Mouse (Mus musculus) adrenal gland, postnatal 14 days (tissue): ENCODE results near the gene Nfkbia. TPM values are rescaled to one million over a fixed set of nuclear protein-coding genes. Genes with fewer than 3 reads are reported as not detected.

Source experiments
- DNase-seq: peaks from one replicate; pipeline ENCODE4 v3.0.0; 2021; ENCODE audit warnings: mixed read lengths
- long read RNA-seq, 2 experiments: library from polyadenylated mRNA; stranded (forward); transcript quantifications; one replicate each; pipeline ENCODE4 v2.0.0; 2021
- total RNA-seq: library from RNA; stranded (reverse); gene quantifications from 2 replicates; pipeline ENCODE4 v1.2.3, GENCODE M21; 2021

The Nfkbia gene
- 95.5 and 107 TPM in 2 replicates for total RNA-seq
- long read RNA-seq, experiment 1, transcript Nfkbia-201 (6 exons, 1,578 nt), result major isoform, 176 of 202 reads
- long read RNA-seq, experiment 1, partial matches to known transcripts, result 9 of 202 reads
- long read RNA-seq, experiment 1, other reads (novel, unspliced or antisense), result 17 of 202 reads
- long read RNA-seq, experiment 2, transcript Nfkbia-201 (6 exons, 1,578 nt), result major isoform, 111 of 129 reads
- long read RNA-seq, experiment 2, partial matches to known transcripts, result 9 of 129 reads
- long read RNA-seq, experiment 2, other reads (novel, unspliced or antisense), result 9 of 129 reads

DNA sequence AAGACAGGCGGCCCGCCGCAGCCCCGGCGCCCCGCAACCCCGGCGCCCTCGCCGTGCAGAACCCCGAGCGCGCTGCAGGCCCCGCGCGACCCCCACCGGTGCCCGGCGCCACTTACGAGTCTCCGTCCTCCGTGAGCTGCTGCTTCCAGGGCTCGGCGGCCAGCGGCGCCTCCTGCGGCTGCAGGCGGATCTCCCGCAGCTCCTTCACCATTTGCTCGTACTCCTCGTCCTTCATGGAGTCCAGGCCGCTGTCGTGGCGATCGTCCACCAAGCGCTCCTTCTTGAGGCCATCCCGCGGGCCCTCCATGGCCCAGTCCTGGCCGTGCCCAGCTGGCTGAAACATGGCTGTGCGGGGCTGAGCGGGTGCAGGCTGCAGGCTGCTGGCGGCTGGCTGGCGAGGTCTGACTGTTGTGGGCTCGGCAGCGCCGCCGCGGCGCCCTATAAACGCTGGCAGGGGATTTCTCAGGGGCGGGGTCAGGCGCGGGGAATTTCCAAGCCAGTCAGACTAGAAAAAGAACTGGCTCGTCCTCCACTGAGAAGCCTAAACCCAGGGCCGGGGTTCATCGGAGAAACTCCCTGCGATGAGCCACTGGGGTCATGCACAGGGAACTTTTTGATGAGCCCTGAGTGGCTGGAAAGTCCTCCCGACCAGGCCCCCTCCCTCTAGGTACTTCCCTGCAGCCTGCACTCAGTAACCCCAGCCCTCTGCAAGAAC is at the start of gene Nfkbia:
Gene Nfkbia, minus strand, starts transcription at position 464 of the 715 bp plus-strand sequence.
- DNase-seq, result peak; percentile 98

DNA sequence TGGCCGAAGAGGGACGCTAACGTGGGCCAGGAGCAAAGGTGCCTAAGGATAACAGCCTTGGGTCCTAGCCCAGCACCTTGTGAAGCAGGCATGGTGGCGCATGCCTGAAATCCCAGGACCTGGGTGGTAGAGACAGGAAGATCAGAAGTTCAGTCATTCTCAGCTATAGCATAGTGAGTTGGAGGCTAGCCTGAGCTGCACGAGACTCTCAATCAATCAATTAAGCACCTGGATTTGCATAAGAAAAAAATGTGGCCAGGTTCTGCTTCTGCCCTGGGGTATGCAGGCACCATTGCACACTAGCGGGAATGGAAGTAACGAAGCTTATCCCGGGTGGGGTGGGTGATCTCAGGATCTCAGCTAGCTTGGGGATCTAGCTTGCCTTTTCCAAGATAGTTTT is 46.7 kb upstream of the Nfkbia start:
- no peak for DNase-seq

DNA sequence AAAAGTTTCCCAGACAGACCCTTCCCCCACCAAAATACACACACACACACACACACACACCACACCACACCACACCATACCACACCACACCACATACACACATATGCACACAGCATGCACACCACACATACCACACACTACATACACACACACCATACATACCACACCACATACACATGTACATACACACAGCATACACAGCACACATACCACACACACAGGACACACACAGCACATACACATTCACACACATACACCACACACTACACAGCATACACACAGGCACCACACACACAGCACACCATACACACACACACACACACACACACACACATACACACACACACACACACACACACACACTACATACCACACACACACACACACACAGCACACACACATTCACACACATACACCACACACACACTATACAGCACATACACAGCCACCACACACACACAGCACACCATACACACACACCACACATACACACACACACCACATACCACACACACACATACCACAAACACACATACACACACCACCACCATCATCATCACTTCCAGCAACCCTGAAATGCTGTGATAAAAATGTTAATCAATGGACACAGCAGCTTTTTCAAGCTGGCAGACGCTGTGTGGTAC is 46.0 kb upstream of the Nfkbia start:
- no peak for DNase-seq

DNA sequence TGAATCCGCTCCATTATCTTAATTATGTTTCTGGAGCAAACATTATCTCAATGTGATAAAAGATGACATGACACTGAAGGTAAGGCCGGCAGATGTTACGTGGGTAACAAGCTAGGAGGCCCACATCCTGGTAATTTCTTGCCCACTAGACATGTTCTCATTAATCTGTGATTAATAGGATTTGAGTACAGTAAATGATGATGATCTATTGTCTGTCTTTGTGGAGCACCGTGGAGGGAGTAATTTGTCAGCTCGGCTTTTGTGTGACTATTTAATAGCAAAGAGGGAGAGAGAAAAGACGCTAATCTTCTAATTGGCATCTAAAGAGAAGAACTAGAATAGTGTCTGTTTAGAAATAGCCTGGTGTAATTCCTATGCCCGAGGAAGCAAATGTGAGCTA is 45.3 kb upstream of the Nfkbia start:
- no peak for DNase-seq

DNA sequence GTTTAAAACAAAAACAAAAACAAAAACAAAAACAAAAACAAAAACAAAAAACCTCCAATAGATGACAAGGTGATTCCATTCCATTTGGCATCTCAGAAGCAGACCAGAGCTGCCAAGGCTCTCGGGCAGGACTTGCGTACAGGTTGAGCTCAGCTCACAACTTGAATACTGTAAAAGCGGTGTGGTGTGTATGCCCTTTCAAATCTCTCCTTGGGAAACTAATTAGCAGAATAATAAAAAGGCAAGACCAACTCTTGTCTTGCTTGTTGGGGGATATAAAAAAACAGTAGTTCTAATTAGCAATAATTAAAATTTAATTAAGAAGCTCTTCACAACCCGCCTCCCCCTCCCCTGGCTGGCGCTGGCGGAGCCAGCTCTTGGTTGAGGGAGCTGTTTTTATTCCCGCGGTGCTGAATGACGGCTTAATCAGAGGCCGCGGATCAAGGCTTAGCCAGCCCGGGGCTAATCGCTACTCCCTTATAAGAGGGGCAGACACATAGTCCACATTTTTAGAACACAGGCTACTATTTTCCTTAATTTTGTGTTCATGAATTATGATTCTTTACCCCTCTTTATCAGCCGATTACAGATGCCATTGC is 44.2 kb upstream of the Nfkbia start:
- peak; percentile 39 for DNase-seq

DNA sequence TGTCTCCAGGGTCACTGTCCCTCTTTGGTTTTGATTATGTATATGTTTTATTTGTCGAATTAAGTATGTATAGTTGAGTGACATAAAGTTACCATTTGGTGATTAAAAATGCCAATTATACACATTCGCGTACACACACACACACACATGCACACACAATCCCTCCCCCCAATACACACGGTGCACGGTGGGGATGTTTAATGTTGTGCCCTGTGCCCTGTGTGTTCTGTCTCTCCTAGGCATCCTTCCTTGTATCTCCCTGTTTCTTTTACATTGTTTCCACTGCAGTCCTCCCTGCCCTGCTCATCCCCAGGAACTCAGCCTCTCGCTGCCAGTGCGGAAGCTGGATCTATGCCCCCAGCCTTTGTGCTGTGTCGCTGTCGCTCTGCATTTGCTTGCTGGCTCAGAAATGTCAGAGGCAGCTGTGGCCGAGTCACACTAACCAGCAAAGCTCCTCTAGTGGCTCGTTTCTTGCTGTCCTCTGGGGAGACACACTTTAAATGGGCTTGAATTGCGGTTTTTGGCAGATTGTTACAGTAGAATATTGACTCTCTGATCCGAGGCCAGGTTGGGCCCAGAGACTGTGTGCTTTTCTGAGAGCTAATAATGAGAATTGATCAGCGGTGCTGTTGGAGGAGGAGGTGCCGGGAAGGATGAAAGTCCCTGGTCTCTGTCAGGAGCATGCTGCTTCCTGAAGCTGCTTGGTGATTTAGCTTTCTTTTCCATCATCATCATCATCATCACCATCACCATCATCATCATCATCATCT is 34.7 kb upstream of the Nfkbia start:
- DNase-seq, result no peak

DNA sequence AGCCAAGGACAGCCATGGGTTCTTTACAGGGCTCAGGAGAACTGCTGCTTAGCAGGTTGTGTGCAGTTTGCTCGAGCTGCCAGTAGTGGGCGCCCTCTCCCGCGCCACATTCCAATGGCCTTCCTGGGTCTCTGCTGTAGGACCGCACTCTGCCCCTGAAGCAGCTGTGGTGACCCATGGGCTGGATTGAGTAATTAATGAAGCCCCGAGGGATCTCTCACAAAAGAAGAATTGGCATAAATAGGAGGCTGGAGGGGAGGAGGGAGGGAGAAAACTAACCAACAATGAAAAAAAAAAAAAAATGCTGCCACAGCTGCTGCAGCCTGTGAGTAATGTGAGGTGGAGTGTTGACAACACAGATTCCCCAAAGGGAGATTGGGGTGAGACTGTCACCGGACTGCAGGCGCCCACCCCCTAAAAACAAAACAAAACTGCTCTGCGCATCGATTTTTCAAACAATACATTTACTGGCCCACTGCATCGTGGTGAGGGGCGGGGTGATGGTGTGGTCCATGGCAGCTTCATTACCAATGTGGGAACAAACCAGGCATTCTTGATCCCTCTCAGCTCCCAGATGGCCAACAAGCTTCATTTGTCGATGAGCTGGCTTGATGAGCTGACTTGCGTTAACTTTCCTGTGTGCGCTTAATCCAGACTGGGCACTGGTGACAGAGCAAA is 25.8 kb upstream of the Nfkbia start:
- DNase-seq, result peak; percentile 78

DNA sequence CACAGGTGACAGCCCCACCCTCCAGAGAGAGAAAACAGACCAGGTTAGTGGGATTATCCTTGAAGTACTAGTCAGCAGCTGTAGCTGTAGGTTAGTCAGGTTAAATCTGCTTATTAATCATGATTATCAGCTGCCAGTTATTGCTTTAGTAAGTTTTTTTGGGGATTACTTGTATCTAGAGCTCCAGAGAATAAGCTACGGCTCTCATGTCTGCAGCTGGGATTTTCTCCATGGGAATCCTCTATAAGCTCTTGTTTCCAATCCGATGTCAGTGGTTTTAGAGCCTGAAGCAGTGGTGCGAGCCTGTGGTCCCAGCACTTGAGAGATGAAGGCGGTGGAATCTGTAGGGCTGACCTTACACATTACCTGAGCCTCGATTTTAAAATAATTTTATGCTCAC is 16.4 kb upstream of the Nfkbia start:
- DNase-seq, result no peak

DNA sequence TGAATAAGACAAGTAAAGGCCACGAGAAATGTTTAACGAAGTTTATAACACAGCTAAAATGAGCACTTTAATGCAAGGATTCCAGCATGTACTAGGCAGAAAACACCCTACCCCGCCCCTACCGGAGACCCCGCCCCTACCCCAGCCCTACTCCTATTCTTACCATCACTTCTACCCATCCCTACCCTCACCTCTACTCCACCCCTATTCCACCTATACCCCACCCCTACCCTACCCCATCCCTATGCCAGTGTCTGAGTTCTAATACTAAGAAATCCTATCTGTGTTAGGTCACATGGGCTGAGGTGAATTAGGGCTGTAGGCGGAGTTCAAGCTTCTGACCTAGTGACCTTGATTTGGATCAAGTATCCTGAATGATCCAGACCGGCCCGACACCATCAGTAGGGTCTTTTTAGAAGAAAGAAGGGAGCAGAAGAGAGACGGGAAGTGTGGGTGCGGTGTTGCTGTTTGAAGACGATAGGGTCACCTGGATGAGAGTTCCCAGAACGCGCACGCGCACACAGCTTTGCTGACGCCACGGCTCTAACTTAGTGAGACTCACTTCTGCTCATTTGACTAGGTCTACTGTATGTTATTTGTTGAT is 15.0 kb upstream of the Nfkbia start:
- DNase-seq, result no peak

DNA sequence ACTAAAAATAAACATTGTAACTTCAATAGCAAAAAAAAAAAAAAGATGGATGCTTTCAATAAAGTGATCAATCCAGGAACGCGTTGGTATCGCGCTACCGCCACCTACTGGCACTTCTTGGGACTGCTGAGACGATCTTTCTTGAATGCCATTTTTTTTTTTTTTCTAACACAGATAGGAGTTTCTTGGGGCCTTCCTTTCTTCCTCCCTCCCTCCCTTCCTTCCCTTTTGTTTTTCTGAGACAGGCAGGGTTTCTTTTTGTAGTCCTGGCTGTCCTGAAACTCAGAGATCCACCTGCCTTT is 13.5 kb upstream of the Nfkbia start:
- DNase-seq, result peak; percentile 73

DNA sequence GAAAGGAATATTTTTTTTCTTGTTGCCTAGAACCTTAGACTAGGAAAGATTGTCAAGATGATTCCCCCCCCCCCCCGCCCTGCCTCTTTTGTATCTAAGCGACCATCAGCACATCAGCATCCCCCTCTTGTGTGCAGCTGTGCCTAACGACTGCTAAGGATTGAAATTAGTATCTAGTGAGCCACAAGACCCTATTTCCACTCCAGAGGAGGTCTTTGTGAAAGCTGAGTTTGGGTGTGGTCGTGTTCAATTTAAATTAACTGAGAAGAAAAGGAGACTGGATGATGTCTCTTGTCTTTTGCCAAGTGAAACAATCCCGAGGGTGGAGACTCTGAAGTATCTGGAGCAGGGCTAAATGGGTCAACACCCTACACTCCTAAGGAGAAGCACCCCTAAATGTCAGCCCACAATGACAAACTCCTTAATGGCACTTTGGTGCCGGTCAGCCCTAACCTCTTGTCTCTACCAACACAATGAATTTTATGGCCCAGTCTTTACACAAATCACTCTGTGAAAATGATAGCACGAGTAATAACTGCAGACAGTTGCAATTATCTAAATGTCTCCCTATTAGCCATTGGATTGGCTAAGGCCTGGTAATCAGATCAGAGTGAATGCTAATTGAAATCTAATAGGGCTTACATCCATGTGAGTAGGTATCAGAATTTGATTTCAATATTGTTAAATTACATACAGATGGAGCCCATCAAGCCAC is 13.0 kb upstream of the Nfkbia start:
- no peak for DNase-seq

DNA sequence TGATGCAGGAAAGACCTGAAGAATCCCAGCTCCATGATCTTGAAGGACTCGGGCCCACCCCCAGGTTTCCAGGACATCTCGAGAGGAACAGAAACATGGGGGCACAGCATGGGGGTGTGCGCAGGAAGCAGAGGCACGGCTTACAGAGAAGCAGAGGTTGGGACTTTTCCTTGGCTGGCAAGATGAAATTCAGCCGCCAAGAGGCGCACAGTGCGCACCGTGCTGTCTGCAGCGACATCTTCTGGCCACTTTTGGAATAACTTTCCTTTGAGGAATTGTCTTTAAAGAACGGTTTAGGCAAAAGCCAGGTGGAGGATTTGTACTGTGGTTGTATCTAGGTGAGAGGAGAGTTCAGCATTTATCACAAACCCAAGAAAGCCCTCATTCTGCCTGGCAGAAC is 6.6 kb upstream of the Nfkbia start:
- peak; percentile 87 for DNase-seq

DNA sequence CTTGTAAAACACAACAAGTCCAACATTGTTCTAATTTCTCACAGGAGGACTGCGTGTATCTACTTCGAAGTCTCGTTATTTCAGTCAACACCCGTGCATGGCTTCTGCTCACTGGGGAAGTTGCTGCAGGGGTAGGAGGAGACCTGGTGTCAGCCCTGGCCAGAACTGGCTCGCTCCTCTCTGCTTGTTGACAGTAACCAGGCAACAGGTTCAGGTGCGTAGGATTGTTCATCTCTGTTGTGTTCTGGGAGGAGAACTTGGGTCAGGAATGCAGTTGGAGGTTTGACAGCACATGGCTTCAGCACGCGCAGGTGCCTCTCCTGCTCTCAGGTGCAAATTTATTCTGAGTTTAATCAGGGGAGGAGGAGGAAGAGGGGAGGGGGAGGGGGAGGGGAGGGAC is 5.3 kb upstream of the Nfkbia start:
- no peak for DNase-seq

DNA sequence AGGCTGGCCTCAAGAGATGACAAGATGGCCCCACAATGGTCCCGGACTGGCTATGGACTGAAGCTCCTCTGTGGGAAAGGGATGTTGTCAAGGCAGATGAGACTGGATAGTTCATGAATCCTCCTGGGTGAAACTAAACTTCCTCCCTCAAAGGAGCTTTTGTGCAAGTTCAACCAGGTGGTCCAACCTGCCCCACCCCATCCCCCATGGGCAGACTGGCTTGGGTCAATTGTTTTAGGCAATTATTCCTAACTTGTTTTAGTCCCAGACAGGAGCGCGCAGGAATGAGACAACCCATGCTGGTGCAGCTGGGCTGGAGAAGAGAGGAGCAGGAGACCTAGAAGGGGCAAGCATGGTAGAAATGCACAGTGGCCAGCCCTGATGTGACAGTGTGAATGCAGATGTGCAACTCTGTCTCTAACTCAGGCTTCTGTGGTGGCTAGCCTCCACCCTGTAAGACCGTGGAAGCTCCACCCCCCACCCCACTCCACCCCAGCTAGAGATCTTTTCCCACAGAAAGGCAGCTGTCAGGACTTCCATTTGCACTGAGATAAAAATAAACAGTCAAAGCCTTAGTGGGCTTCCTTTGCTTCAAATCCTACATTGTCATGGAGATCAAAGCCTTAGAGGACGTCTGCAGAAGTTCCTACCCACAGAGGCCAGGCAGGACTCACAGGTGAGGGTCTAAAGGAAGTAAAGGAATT is 3.6 kb upstream of the Nfkbia start:
- no peak for DNase-seq

DNA sequence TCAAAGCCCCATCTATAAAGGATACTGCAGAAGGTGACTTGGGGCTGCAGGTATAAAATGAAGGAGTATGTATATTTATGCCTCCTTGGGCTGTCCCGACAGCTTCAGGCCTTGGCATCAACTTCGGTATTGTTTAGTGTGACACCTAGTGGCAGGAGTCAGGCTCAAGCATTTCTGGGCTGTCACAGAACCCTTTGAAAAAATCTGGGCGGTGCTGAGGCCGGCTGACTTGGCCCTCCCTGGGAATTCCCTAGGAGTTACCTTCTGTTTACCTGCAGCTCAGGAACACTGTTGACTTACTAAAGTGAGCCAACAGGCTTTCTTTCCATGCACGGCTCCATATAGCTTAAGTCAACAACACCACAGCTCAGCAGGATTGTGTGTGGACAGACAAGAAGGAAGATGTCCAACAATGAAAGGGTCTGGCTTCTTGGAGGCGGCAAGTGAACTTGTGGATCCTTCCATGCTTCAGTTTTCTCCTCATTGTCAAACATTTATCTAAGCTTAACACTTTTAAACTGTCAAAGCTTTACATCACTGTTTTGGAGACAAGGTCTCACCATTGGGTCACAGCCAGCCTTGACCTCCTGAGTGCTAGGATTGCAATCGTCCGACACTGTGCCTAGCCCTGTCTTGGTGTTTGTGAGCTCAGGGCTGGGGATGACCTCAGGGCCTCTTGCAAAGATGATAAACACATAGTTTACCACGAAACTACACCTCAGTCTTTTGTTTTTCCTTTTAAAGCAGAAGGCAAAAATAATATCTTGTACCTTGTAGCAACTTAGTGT is 2.9 kb upstream of the Nfkbia start:
- DNase-seq, result peak; percentile 84

DNA sequence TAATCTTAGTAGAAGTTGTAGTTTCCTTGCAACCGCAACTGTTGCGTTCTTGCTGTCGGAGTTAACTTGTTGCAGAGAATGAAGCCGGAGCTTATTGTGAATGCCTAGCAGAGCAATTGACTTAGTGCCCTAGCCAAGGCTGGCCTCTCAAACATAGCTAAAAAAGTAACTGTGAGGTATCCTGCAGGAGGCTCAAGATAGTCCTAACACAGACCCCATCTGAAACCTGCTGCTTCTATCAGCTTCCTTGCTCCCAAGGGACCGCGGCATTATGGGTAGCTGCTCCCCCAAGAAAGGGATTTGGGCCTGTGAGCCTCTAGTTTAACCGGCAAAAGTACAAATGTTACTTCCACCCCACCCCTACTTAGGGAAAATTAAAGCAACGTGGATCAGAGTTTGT is 934 bp upstream of the Nfkbia start:
- peak; percentile 23 for DNase-seq

DNA sequence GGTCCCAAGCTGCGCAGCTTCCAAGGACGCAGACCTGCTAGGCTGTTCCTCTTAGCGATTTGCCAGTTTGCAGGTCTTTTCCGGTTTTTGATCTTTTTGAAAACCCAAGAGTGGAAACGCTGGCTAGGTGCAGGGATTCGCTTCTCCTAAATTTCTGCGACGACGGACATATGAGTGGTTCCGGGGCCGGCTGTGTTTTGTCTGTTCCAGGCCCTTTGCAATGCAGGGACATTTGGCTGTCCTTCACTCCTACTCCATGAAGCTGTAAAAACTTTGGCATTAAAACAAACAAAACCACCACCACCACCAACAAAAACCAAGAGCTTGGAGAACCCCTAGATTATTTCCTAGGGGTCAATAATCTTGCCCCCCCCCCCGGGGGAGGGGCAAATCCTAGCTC is 494 bp upstream of the Nfkbia start:
- DNase-seq, result no peak

DNA sequence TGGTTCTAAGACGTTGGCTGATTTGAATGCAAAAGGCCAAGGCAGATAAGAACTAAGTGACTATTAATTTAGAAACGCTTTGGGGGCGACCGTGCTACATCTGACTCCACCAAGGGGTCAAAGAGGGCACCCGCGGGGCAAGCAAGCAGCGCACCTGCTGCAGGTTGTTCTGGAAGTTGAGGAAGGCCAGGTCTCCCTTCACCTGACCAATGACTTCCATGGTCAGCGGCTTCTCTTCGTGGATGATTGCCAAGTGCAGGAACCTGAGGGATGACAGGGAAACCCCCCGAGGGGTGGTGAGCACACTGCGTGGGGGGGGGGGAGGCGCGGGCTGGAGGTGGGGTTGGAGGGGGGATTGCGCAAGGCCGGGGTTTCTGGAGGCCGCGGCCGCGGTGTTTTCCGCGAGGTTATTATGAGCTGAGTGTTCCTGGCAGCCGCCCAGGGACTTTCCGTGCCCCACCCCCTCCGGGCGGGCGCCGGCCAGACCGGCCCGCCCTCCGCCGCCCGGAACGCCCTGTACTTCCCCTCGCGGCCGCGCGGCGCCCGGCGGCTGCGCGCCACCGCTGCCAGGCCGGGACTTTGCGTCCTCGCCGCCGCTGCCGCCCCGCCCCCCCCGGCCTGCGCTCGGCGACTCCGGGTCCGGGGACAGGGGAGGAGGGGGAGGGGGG is 797 bp downstream of the Nfkbia start:
- peak; percentile 99 for DNase-seq
